Mouse (Mus musculus): Measurements from ENCODE around the gene Ift88.

Ift88 gene

GRCm38 (mm10) chr14:57423432-57424211, at the start of gene Ift88:
TSS of gene Ift88 (plus strand) at chr14:57424062.
- peak; percentile 89 for DNase-seq

GRCm38 (mm10) chr14:57375205-57375604, 48.7 kb upstream of the Ift88 start:
- no peak for DNase-seq

GRCm38 (mm10) chr14:57376016-57376415, 47.8 kb upstream of the Ift88 start:
- DNase-seq, result no peak

GRCm38 (mm10) chr14:57376956-57377355, 46.9 kb upstream of the Ift88 start:
- no peak for DNase-seq

- DNase-seq, result no peak
These were observed 46.3 kb upstream of the Ift88 start for GRCm38 (mm10) chr14:57377531-57377930.

GRCm38 (mm10) chr14:57385667-57386066, 38.2 kb upstream of the Ift88 start:
- no peak for DNase-seq

- no peak for DNase-seq
These were observed 36.9 kb upstream of the Ift88 start for GRCm38 (mm10) chr14:57386758-57387561.

GRCm38 (mm10) chr14:57391621-57392020, 32.2 kb upstream of the Ift88 start:
- no peak for DNase-seq

- DNase-seq, result no peak
These were observed 31.6 kb upstream of the Ift88 start for GRCm38 (mm10) chr14:57392278-57392677.

- DNase-seq, result no peak
These were observed 28.4 kb upstream of the Ift88 start for GRCm38 (mm10) chr14:57395470-57395869.

GRCm38 (mm10) chr14:57397221-57397620, 26.6 kb upstream of the Ift88 start:
- no peak for DNase-seq

- DNase-seq, result peak; percentile 93
These were observed 25.7 kb upstream of the Ift88 start, which contains the start of gene Cryl1 for GRCm38 (mm10) chr14:57398065-57398757. TSS of gene Cryl1 (minus strand) at chr14:57398529.

GRCm38 (mm10) chr14:57398813-57399427, 24.9 kb upstream of the Ift88 start:
- DNase-seq, result no peak

GRCm38 (mm10) chr14:57402815-57403214, 21.0 kb upstream of the Ift88 start:
- DNase-seq, result no peak

GRCm38 (mm10) chr14:57407039-57407987, 16.5 kb upstream of the Ift88 start:
- DNase-seq, result no peak

- DNase-seq, result no peak
These were observed 15.8 kb upstream of the Ift88 start for GRCm38 (mm10) chr14:57408100-57408499.

- DNase-seq, result no peak
These were observed 14.8 kb upstream of the Ift88 start for GRCm38 (mm10) chr14:57409106-57409505.

GRCm38 (mm10) chr14:57412166-57412565, 11.7 kb upstream of the Ift88 start:
- no peak for DNase-seq

GRCm38 (mm10) chr14:57417187-57417586, 6.7 kb upstream of the Ift88 start:
- no peak for DNase-seq

GRCm38 (mm10) chr14:57424212-57424561, 325 bp downstream of the Ift88 start:
- no peak for DNase-seq

- DNase-seq, result no peak
These were observed 6.6 kb downstream of the Ift88 start for GRCm38 (mm10) chr14:57430451-57430850.

GRCm38 (mm10) chr14:57452516-57452915, 28.7 kb downstream of the Ift88 start:
- DNase-seq, result no peak

Measured in cerebellum, adult 11 months (tissue).